Mouse (Mus musculus) layer of hippocampus, postnatal 14 days (tissue): ENCODE measurements around the gene Fbxo41. TPM values are rescaled to one million over a fixed set of nuclear protein-coding genes. Genes with fewer than 3 reads are reported as not detected.
"Not testable (repeated sequence)": the region's sequence is repeated elsewhere in the genome, so short reads cannot be mapped to it uniquely, and the experiment has no call there.

ENCODE experiments used
- DNase-seq, 2 experiments: peaks; one replicate each; pipeline ENCODE4 v3.0.0; 2021 to 2022; ENCODE audit warnings: low spot score in 2 of 2, mixed read lengths in 1 of 2
- total RNA-seq, 2 experiments: library from RNA; stranded (reverse); gene quantifications; 2 replicates each; pipeline ENCODE4 v1.2.3; 2021

Gene Fbxo41
- total RNA-seq, 2 experiments from 2014 or later: 89.7 to 94.5 TPM

GRCm38 (mm10) chr6:85450697-85451663 is 51.8 kb downstream of the Fbxo41 start, which contains the start of gene Cct7:
Gene Cct7 (plus strand): TSS chr6:85451514.
- peak; percentile 98 to 99 for DNase-seq

GRCm38 (mm10) chr6:85450140-85450539 is 52.7 kb downstream of the Fbxo41 start:
- not testable (repeated sequence) for DNase-seq

GRCm38 (mm10) chr6:85447351-85447750 is 55.4 kb downstream of the Fbxo41 start:
- DNase-seq: no peak

- DNase-seq: no peak
Observed at GRCm38 (mm10) chr6:85445286-85445685, 57.5 kb downstream of the Fbxo41 start.

GRCm38 (mm10) chr6:85444266-85444965 is 58.4 kb downstream of the Fbxo41 start:
- DNase-seq: no peak

- DNase-seq: no peak
Observed at GRCm38 (mm10) chr6:85443488-85444233, 59.1 kb downstream of the Fbxo41 start.

GRCm38 (mm10) chr6:85441142-85441541 is 61.7 kb downstream of the Fbxo41 start:
- no peak for DNase-seq

- no peak for DNase-seq
Observed at GRCm38 (mm10) chr6:85436631-85437030, 66.2 kb downstream of the Fbxo41 start.

- no peak for DNase-seq
Observed at GRCm38 (mm10) chr6:85436204-85436603, 66.6 kb downstream of the Fbxo41 start.

GRCm38 (mm10) chr6:85433865-85434264 is 68.9 kb downstream of the Fbxo41 start:
- no peak for DNase-seq

- peak; percentile 67 to 70 for DNase-seq
Observed at GRCm38 (mm10) chr6:85431842-85432431, 70.9 kb downstream of the Fbxo41 start, which contains the start of gene Smyd5. Gene Smyd5 (plus strand): TSS chr6:85431989.

GRCm38 (mm10) chr6:85431274-85431841 is 71.4 kb downstream of the Fbxo41 start:
- no peak for DNase-seq

GRCm38 (mm10) chr6:85423836-85424379 is 78.9 kb downstream of the Fbxo41 start, which contains the start of gene Noto:
Gene Noto (plus strand): TSS chr6:85423886.
- DNase-seq: no peak

Other genes with a start within 250 kb of the Fbxo41 start
- 100 to 1,000 TPM; 154 to 171 TPM for gene Sfxn5, start 169.6 kb downstream of the Fbxo41 start, total RNA-seq
- gene Rab11fip5, start 128.4 kb downstream of the Fbxo41 start, total RNA-seq: 10 to 100 TPM; 50.8 to 56.2 TPM
- not detected for gene Noto, start 79.1 kb downstream of the Fbxo41 start, total RNA-seq
- 10 to 100 TPM; 32.8 to 35.4 TPM for gene Smyd5, start 71.0 kb downstream of the Fbxo41 start, total RNA-seq
- gene Cct7, start 51.5 kb downstream of the Fbxo41 start, total RNA-seq: 100 to 1,000 TPM; 204 to 218 TPM
- gene Pradc1, start 51.0 kb downstream of the Fbxo41 start, total RNA-seq: 10 to 100 TPM; 13.7 to 18.1 TPM
- gene Egr4, start 10.6 kb upstream of the Fbxo41 start, total RNA-seq: 10 to 100 TPM; 26.5 to 32.0 TPM
- gene Alms1, start 84.5 kb upstream of the Fbxo41 start, total RNA-seq: 1 to 10 TPM; 6.9 to 7.0 TPM
- 1 to 10 TPM; 1.7 to 2.7 TPM for gene Nat8f7, start 210.2 kb upstream of the Fbxo41 start, total RNA-seq